In the genomic region with DNA sequence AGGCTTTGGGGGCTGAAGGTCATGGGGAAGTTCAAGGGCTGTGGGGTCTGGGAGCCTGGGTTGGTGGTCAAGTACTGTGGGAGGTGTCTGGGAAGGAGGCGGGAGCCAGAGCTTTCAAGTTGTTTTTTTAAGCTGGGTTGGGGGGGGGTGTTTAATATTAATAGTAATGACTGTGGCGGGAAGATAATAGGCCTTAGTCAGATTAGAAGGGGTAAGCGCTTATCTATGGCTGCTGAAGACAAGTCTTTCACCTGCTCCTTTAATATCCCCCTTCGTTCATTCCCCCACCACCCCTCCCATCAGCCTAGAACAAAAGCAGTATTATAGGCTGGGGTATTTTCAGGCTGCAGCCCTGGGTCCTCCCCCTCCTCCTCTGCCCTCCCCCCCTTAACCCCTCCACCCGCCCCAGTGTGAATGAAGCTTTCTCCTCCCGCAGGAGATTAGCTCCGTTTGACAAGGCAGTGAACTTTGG, we compare ENCODE assay signal across 14 mouse cellular contexts. TPM values are rescaled to one million over a fixed set of nuclear protein-coding genes. Genes with fewer than 3 reads are reported as not detected.
DNase-seq lines count a peak whose midpoint lies in the region; ATAC-seq and TF ChIP-seq lines count a peak whose summit lies in the region.
"Had no signal": no experiment of that assay in that cellular context is flagged by ENCODE, and none has a peak within 500 bp of the region (broad histone marks: within the 10 kb centered on the region; RNA-seq: fewer than 3 reads in every experiment).

No protein-coding gene starts in this region.

- 0 out of 2 replicates have a peak, but pooled peaks cover 1% of the 10 kb centered on the region for H3K27me3 ChIP-seq in liver, postnatal 0 days (ENCODE audit: insufficient read depth, low read length)
- peaks cover 4% of the 10 kb centered on the region; the same call in 1 of the 2 replicates for H3K27me3 ChIP-seq in hindbrain, embryonic 12.5 days

- H3K9ac ChIP-seq in liver, postnatal 0 days (replicated peaks): no peak overlapping the region
- 0 out of 2 replicates have a peak overlapping the region, but pooled peaks have one; percentile 8 for H3K9ac ChIP-seq in hindbrain, embryonic 12.5 days

- no peak for TF ChIP-seq EP300 in liver, postnatal 0 days (IDR thresholded peaks at IDR 0.05; ENCODE audit: low read depth)

- H3K36me3 ChIP-seq in liver, postnatal 0 days (replicated peaks; ENCODE audit: insufficient read depth, low read length): no peaks in the 10 kb centered on the region
- no peaks in the 10 kb centered on the region for H3K36me3 ChIP-seq in hindbrain, embryonic 12.5 days

- peaks cover 1% of the 10 kb centered on the region for H3K4me1 ChIP-seq in liver, postnatal 0 days (ENCODE audit: insufficient read depth)
- H3K4me1 ChIP-seq in hindbrain, embryonic 12.5 days: peaks cover 17% of the 10 kb centered on the region

- WGBS in liver, postnatal 0 days (ENCODE audit: insufficient replicate concordance): 44% methylated on average over 7 of the region's 7 CpGs
- 5% methylated on average over 7 of the region's 7 CpGs for WGBS in hindbrain, embryonic 12.5 days

- H3K27ac ChIP-seq in liver, postnatal 0 days (ENCODE audit: low read depth): no peak overlapping the region
- peak overlapping the region; percentile 40; the same call in 1 of the 2 replicates for H3K27ac ChIP-seq in hindbrain, embryonic 12.5 days
- H3K27ac ChIP-seq: heart, adult 2 months had no signal

- TF ChIP-seq CTCF in liver, postnatal 0 days (IDR thresholded peaks at IDR 0.05; ENCODE audit: low read depth): no peak

- no peak for ATAC-seq in liver, postnatal 0 days
- ATAC-seq in hindbrain, embryonic 12.5 days (ENCODE audit: low FRiP score): peak; percentile 78
- ATAC-seq in megakaryocyte-erythroid progenitor cell, adult 5-6 weeks (replicated peaks; ENCODE audit: low FRiP score, low TSS enrichment, poor library complexity, severe bottlenecking): peak; percentile 62
- ATAC-seq: activated CD4-positive, CD25-positive, alpha-beta regulatory T cell, adult 4 months had no signal

- DNase-seq in liver: peak; percentile 4
- no peak for DNase-seq in liver, postnatal 0 days
- DNase-seq in retina, postnatal 1 day: peak; percentile 88
- no peak for DNase-seq in adrenal gland, adult 18-20 months (ENCODE audit: low spot score in 2 of 2)
- no peak for DNase-seq in adrenal gland, adult 8-10 months
- no peak for DNase-seq in cerebellum, postnatal 25 days
- DNase-seq: cerebellum, adult 2 months; heart, adult 2 months; kidney, adult 9 months; right cerebral cortex, postnatal 25 days had no signal

- no peaks in the 10 kb centered on the region for H3K9me3 ChIP-seq in liver, postnatal 0 days (ENCODE audit: low read length)
- no peaks in the 10 kb centered on the region for H3K9me3 ChIP-seq in hindbrain, embryonic 12.5 days (replicated peaks)

- H3K4me2 ChIP-seq in liver, postnatal 0 days (ENCODE audit: low read depth, low read length): no peak overlapping the region
- no peak overlapping the region for H3K4me2 ChIP-seq in hindbrain, embryonic 12.5 days (replicated peaks)

- no peak overlapping the region for H3K4me3 ChIP-seq in liver, postnatal 0 days (ENCODE audit: low read depth, low read length)
- no peak overlapping the region for H3K4me3 ChIP-seq in hindbrain, embryonic 12.5 days
- H3K4me3 ChIP-seq: heart, adult 2 months had no signal

RNA-seq across cellular contexts. Expression of a gene that starts 56.5 kb away (rescaled TPM):
- polyA plus RNA-seq in liver, postnatal 0 days (2015; fragmentation: Nextera tagmentation; extraction: Ambion mirVana): not detected in 2 replicates
- polyA plus RNA-seq in hindbrain, embryonic 12.5 days (2016; fragmentation: Nextera tagmentation; extraction: Ambion mirVana): not detected in 2 replicates
- not detected in 2 replicates for total RNA-seq in megakaryocyte-erythroid progenitor cell, adult 5-6 weeks (2014; fragmentation: Nextera tagmentation)
- total RNA-seq in megakaryocyte-erythroid progenitor cell, adult 5-6 weeks (2017): not detected in 2 replicates
- total RNA-seq in adrenal gland, adult 18-20 months (2021): not detected
- under 1 TPM in 1 of 4 experiments, not detected in 3; 0.49 TPM for total RNA-seq in adrenal gland, adult 8-10 months (2022)
- total RNA-seq: heart, adult 2 months; left cerebral cortex, postnatal 14 days had no signal
- polyA plus RNA-seq: activated CD4-positive, CD25-positive, alpha-beta regulatory T cell, adult 4 months; cerebellum, adult 2 months; heart, adult 2 months had no signal

RNA-seq across cellular contexts. Expression of a gene that starts 57.1 kb away (rescaled TPM):
- polyA plus RNA-seq in liver, postnatal 0 days (2015; fragmentation: Nextera tagmentation; extraction: Ambion mirVana): 5.9 and 6.2 TPM in 2 replicates
- 40.6 and 41.7 TPM in 2 replicates for polyA plus RNA-seq in hindbrain, embryonic 12.5 days (2016; fragmentation: Nextera tagmentation; extraction: Ambion mirVana)
- 10.4 and 23.6 TPM in 2 replicates for total RNA-seq in megakaryocyte-erythroid progenitor cell, adult 5-6 weeks (2014; fragmentation: Nextera tagmentation)
- 0.66 and 2.0 TPM in 2 replicates for total RNA-seq in megakaryocyte-erythroid progenitor cell, adult 5-6 weeks (2017)
- total RNA-seq in adrenal gland, adult 18-20 months (2021): 10 to 100 TPM; 20.0 to 26.1 TPM
- total RNA-seq in adrenal gland, adult 8-10 months (2022): 10 to 100 TPM; 21.5 to 39.2 (median 31.0) TPM

Comparison
In these comparisons a context has a peak if more than half of its experiments do, and no peak if none do; other contexts are left out.
1. DNase-seq: peak in liver (single experiment) and retina, postnatal 1 day (single experiment); none in liver, postnatal 0 days (single experiment), adrenal gland, adult 18-20 months (0 of 2), adrenal gland, adult 8-10 months (single experiment) and cerebellum, postnatal 25 days (0 of 2).